Mouse (Mus musculus): ENCODE results near the gene Cyp11a1.
A peak's percentile ranks its signal among the peaks of the same experiment; 100 is the strongest.

Gene Cyp11a1

DNA sequence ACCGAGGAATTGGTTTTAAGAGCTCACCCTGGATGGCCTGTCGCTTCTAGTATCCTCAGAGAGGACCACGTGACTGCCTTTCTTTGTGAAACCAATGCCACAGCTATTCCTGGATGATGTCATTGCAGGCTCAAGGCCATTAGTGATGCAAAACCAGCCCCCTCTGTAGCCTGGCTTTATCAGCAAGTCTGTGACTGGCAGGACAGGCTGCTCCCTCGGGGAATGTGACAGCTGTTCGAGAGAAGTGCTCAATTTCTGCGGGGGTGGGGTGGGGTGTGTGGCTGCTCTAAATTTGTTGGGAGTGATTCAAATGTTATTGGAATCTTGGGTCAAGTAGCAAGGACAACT lies 2.8 kb downstream of the Cyp11a1 start:
- DNase-seq = peak in 1 of 2 experiments; percentile 16

DNA sequence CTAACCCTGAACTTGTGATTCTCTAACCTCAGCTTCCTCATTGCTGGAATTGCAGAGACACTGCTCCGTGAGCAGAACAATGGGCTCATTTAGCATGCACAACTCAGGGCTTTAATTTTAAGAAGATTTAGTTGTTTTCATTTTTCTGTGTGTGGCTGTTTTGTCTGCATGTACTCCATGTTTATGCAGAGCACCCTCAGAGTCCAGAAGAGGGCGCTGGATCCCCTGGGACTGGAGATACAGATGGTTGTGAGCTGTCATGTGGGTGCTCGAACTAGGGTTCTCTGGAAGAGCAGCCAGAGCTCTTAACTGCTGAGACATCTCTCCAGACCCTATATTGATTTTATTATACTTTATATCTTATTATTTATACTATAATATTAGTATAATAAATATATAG lies 3.4 kb downstream of the Cyp11a1 start:
- no peak for DNase-seq

DNA sequence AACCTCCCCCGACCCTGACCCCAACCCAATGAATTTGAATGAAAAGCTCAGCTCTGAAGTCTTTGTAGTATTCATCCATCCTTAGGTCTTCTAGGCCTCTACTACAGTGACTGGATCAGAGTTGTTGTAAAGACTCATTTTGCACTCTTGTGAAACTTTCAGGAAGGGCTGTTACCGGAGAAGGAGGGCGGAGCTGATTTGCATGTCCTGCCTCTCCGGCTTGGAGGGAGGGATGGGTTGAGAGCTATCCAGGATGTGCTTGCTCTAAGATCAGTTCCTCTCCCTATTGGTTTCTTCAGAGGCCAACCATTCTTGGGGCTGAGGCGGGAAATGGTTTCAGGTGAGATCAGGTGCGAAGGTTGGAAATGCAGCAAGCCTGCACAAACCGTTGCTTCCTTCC lies 4.8 kb downstream of the Cyp11a1 start:
- DNase-seq = no peak

DNA sequence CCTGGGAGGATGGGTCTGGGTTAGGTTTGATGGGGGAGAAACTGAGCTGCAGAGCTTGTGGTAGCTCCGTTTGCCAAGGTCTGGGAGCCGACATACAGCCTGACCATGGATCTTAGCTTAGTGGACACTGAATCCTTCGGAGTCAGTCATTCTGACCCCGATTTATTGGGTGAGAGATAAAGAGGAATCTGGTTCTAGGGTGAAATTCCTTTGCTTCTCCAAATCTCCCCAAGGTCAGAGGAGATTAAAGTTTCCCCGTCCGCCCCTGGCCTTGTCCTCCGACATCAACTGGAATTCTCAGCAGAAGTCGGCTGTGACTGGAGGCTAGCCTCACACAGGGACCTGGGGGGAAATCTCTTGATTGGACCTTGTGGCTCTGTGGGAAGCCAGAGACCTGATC lies 5.3 kb downstream of the Cyp11a1 start:
- DNase-seq = no peak

DNA sequence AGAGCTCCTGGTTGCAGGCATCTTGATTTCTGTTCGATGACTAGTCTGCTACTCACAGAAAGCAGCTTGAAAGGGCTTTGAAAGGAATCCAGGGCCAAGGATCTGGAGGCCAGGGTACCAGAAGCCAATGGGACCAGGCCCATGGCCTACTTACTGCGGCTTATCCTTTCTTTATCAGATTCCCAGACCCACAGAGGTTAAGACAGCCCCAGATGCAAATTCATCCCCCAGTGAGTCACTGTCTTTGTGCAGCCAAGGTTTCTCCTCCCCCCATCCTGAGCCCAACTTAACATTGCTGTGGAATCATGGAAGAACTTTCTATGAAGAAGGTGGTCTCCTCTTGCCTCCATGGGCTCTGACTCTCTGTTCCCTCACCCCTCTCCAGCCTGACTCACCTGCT lies 6.3 kb downstream of the Cyp11a1 start:
- no peak for DNase-seq

DNA sequence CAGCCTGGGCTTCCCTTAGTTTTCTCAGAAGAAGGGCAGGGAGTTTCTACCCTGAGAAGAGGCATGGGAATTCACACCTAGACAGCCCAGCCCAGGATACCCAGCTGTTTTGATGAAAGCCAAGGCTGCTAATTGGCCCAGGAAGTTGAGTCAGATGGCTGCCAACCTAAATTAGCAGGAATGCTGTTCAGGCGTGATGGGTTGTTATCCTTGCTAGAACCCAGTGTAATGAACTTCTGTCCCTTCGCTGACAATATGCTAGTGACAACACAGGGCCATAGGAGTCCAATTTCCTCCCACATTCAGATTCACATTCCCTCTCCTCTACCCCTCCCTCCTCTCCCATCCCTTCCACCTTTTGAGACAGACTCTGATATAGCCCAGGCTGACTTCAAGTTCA lies 6.7 kb downstream of the Cyp11a1 start:
- DNase-seq = no peak

DNA sequence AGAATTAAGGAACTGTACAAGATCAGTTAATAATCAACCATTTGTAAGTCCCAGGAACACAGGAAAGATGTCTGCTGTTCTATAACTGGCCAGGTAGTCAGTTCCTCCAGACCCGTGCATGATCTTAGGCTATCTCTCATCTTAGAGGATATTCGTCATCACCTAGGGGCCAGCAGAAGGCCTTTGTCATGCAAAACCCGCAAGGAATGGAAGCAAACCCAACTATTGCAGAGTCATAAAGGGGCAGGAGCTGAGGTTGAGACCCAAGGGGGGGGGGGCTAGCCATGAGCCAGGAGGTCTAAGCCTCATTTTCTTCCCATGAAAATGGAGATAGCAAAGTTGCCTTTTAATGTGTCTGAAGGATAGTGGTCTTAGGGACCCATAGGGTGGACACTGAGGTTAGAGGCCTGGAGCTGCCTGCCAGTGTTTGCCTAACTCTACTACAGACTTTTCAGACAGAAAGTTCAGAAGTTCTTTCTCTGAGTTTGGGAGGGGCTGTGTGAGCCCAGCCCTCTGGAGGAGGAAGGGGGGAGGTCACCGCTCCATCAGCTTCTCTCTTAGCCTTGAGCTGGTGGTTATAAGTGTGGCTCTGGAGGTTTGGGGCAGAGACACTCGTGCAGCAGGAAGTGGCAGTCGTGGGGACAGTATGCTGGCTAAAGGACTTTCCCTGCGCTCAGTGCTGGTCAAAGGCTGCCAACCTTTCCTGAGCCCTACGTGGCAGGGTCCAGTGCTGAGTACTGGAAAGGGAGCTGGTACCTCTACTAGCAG lies 8.4 kb downstream of the Cyp11a1 start:
- no peak for DNase-seq

DNA sequence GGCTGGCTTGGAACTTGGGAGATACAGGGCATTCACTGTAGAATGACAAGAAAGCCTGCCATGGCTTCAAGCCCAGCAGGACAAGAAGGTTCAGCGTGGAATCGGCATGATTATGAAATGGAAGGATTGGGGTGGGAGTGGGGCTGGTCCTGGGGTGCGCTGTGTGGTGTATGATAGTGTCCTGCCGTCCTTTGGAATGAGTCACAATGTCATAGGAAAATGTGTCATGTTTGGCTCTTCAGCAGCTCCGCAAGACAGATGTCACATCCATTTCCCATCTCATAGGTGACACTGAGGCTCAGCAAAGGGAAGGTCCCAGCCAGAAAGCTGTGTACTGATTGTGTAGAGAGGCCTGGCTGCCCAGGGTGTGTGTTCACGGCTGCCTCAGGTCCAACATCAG lies 9.6 kb downstream of the Cyp11a1 start:
- no peak for DNase-seq

DNA sequence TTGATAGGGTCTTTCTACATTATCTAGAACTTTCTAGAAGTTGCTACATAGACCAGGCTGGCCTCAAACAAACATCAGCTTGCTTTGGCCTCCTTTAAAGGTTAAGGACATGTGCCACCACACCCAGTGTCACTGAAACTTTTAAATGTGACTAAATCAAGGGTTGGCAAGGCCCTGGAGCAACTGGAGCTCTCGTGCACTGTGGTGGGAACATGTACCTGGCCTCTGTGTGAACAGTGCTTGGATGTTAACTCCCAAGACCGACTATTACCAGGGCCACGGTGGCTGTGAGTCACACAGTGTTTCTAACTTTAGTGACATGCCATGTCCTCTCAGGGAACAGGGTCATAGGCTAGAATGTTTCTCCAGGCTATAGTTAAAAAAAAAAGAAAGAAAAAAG lies 10.8 kb downstream of the Cyp11a1 start:
- DNase-seq = no peak

DNA sequence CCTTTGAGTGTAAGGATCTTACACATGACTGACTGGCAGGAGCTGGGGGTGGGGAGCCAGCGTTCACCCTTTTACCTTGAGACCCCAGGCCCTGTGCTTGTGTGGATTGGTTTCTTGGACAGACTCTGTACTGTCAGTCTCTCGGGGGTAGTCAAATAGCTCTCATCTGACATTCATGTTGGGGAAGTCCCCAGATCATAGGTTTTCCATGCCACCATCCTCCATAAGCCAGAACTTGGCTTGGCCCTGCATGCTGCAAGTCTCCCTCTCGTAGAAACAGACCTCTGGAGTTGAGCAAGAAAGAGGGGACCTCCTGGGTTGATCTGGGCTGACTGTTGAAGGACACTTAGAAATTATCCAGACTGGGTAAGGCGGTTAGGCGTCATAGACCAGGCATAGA lies 12.2 kb downstream of the Cyp11a1 start:
- no peak for DNase-seq

DNA sequence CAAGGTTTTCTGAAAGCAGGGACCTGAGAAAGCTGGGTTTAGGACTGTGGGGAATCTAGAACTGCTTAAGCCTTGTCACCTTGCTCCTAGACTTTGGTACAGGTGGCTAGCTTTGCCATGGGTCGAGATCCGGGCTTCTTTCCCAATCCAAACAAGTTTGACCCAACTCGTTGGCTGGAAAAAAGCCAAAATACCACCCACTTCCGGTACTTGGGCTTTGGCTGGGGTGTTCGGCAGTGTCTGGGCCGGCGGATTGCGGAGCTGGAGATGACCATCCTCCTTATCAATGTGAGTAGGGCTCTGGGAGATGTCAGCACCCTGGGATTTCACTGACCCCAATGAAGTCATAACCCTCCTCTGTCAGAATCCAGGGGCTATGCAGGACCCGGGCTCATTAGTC lies 19.8 kb downstream of the Cyp11a1 start:
- DNase-seq = no peak

DNA sequence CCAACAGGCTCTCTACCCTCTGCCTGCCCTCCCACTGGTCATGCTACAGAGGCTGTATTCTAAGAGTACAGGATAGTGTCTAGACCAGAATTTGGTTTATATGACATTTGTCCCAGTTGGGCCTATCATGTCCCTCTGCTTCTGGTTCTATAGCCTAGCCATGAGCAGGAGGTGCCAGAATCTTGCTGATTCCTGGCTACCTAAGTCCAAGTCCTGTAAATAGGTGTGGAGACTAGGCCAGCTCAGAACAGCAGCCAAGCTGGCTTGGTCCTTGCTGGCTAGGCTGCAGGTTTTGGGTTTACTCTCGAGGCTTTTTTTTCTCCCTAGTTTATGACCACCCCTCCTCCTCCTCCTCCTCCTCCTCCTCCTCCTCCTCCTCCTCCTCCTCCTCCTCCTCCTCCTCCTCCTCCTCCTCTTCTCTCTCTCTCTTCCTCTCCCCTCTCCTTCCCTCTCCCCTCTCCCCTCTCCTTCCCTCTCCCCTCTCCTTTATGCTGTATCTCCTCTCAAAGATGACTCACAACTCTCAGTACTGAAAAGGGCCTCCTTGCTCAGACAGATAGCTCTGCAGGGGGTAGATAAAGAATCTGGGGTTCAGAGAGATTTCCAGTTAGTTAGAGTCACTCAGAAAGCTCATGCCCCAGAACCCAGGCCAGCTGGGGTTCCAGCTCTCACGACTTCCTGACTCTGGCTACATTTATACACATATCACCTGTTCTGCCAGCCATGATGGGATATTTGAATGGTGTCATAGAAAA lies 21.4 kb downstream of the Cyp11a1 start:
- DNase-seq = no peak

DNA sequence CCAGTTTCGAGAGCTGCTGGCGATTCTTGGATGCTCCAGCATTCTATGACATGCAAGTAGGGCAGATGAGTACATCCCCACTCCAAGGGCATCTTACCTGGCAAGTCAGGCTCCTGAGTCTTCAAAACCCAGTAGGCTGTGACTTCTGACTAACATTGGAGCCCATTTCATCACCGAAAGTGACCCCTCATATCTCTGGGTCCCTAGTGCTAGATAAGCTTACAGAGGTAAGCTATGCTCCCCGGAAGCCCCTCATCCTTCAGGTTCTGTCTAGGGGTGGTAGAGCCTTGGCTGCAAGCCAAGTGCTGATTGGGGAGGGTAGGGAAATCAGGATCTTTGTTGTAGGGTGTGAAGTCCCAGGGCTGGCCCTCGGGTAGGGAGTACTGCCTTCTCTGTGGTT lies 22.6 kb downstream of the Cyp11a1 start:
- DNase-seq = no peak

DNA sequence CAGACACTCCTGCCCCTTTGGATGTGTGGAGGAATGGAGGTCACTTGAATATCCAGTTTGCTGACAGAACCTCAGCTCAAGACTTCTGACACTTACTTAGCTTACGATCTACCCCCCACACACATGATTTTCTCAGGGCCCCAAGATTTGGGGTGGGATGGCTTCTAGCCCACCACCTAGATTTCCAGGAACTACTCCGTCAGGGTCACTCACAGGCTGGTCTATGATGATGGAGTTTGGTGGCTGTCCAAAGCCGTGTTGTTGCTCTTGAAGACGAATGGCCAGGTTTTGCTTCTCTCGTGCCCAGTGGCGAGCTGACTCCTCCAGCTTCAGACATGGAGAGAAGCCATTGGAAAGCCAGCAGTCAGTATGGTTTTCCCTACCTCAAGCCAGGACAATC lies 23.4 kb downstream of the Cyp11a1 start:
- DNase-seq = no peak

DNA sequence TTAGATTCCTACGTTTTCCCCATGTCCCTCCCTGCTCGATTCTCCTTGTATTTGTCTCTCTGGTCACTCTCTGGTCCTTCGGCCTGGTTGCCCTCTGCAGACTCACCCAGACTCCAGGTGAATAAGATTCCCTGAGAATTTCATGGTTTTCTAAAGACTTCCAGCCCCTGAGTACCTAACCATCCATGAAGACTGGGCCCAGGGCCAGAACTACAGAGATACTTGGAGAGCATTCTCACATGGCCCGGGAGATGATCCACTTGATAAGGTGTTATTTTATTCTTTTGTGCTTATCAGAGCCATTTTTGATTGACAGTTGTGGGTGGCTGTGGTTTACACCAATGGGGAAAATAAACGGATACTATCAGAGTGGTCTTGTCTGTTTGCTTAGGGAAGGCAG lies 25.7 kb downstream of the Cyp11a1 start:
- DNase-seq = no peak

DNA sequence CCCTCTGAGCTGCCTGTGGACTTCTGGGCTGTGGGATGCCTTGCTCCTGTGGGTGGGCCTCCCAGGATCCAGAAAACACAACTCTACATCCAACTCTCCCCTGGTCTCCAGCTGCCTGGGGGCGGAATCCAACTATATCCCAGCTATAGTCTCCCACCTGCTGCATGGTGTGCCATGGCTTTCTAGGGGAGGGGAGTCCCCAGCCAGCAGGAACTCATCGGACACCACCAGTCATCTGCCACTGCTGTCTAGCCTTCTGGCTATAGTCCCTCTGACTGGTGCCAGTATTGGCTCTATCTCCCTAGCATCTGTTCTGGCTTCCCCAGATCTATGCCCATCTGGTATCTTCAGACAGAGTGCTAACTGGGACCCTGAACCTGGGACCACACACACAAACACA lies 29.3 kb downstream of the Cyp11a1 start:
- no peak for DNase-seq

DNA sequence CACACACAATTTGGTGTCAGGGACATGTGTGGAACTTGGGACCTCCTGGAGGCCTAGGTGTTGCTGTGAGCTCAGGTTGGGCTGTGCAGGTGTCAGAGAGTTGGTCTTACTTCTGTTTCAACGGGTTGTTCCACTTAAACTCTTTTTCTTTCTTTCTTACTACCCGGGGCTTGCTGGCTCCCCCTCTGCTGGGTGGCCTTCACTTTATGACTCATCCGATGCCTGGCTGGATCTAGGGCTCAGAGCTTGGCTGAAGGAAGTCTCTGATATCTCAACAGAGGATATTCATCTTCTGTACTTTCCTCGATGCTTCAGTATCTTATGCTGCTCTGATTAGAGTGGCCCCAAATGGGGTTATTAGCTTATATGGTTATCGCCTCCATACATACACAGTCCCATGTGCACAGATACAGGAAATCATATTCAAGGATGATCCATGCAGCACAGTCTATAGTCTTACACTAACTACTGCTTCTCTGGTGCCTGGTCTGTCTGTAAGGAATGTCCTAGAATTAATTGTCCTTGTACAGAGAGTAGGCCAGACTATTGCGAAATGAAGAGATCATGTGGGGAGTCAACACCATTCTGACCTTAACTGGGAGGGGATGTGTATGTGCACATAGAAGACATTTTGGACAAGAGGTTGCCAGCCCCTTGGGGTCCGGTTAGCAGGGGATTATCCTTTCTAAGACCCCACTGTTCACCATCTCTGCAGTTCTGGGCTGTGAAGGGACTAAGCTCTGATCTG lies 29.9 kb downstream of the Cyp11a1 start:
- DNase-seq = no peak

DNA sequence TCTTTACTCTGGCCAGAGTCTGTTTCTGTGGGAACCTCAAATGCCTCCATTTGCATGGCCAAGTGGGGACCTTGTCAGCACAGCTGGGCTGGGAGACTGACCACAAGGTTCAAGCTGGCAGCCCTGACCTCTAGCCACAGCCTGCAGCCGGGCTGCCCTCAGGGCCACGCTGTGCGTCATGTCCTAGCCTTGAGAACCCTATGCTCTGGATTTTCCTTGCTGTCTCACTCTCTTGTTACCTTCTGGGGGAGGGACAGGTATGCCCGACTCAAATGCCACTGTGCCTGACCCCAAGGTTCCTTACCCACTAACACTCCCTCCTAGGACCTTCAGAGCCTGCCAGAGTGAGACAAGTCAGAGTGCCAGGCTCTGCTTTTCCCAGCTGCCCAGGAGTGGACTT lies 30.8 kb downstream of the Cyp11a1 start:
- no peak for DNase-seq

DNA sequence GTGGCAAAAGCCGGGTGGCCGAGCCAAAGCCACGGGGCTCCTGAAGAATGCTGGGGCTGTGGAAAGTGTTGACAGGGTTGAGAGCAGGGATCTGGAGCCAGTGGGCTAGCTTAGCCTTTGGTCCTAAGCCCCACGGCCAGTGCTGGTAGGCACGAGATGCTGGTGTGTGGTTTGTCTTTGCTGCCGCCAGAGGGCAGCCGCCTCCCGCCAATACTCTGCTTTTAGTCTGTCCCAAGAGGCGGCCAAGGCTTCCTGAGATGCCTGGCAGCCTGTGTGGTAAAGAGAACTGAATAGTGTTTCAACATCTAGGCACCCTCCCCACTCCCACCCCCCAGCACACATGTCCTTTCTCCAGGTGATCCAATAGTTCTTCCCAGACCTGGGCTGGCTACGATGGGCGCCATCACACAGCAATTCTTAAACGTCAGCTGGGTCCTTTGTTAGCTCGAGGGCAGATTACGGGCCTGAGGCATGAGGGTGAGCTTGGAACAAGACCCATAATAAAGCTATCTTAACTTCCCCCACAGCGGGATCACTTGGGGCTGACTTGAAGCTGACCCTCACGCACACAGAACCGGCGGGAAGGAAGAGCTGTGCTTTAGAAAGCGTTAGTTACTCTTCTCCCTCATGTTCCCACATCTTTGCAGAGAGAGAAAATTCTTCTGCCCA lies 32.4 kb downstream of the Cyp11a1 start:
- DNase-seq = peak; percentile 57 to 60

DNA sequence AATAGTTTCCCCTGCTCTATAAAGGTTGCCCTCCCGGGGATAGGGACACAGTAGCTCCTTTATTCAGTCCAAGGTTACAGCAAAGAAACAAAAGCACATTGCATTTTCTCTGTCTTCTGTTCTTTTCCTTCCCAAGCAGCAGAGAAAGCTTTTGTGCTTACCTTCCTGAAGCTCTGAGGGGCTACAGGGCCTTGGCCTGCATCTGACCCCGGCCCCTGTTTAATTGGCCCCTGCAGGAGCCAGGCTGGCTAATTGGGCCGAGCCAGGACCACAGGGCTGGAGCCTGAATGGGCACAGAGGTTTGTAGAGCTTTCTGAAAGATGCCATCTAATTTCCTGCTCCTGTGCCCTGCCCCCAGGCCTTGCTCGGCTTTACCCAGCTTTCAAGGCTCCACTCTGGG lies 34.8 kb downstream of the Cyp11a1 start:
- no peak for DNase-seq

DNA sequence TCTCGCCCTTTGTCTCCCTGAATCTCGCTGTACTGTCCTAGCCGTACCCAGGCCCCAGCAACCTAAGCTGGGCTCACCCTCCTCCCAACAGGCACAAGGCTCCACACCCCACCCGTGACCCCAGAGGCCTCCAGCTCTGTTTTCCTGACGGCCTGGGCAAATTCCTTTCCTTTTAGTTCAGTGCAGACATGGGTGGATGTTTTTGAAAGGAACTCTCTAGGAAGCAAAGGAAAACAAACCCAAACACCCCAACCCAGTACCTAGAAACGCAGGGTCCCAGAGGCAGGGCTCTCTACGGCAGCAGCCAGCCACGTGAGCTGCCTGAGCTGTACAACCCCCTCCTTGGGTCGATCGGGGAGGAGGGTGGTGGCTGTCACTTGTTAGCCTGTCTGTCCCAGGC lies 36.2 kb downstream of the Cyp11a1 start:
- peak in 1 of 2 experiments; percentile 15 for DNase-seq

DNA sequence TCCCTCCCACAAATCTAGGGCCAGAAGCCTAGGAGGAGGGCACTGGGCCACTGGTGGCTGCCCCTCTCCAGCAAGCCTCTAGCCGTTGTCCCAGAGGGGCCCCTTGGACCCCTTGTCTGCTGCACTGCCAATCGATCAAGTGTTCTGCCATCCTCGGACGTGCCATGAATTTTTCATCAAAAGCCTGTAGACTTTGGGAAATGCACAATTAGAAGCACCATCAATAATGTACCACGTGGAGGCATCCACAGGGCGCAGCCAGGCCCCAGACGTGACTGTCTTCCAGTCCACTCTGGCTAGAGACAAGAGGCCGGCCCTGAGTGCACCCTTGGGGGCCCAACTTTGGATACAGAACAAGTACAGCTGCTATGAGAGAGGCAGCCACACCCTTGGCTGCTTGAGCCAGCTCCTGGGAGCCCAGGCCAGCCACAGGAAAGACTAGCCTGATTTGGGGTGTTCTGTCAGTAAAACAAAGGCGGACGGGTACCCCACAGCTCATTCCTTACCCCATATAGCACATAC lies 37.3 kb downstream of the Cyp11a1 start:
- DNase-seq = peak; percentile 18 to 20

DNA sequence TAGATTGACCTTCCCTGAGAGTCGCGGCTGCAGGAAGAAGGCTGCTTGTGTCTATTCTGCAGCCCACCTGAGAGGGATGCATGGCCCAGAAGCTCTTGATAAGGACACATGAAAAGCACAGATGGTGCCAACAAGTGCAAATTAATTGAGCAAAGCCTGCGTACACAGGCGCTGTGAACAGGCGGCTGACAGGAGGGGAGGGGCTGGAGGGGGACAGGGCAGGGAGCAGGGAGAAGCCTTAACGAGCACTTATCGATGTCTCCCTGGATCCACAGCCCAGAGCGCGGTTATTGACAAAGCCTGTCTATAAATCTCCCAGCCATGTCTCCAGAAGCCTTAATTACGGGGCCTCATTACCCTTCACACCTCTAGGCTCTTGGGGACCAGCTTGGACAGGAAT lies 38.6 kb downstream of the Cyp11a1 start:
- DNase-seq = no peak
